Mouse (Mus musculus): ENCODE measurements around the gene Sorcs2. TPM values are rescaled to one million over a fixed set of nuclear protein-coding genes. Genes with fewer than 3 reads are reported as not detected.
"Not testable (repeated sequence)": the region's sequence is repeated elsewhere in the genome, so short reads cannot be mapped to it uniquely, and the experiment has no call there.

Sorcs2 gene
- polyA plus RNA-seq, 1 experiment from 2014 or later = 14.8 TPM

DNA sequence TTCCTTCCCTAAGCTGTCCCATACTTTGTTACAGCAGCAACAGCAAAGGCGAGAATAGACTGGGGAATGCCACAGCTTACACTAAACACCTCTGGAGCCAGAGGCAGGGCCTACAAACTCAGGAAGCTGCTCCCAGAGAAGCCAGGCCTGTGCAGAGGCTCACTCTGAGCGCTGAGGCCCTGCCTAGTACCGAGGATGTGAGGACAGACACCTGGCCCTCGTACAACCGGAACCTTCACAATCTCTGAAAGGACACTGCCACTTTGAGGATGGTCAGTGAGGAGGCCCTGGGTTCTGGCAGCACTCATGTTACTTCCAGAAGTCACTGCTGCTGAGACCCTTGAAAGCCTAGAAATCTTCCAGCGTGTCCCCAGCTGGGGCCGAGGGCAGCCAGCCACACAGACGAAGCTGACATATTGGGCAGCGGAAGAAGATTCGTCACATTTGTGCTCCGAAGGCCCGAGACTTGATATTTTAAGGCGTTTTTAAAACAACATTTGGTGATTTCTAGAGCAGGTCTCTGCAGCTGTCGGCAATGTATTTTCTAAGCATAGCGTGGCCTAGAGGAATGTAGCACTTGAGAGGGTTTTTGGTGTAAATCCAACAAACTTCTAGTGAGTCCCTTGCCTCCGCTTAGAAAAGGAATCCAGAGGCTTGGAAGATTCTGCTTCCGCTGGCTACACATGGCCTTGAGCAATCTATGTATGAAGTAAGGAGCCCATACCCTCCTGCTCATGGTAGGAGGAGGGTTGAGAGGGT is 145.0 kb downstream of the Sorcs2 start:
- no peak overlapping the region for H3K9ac ChIP-seq
- no peaks in the 10 kb centered on the region for H3K27me3 ChIP-seq
- no peaks in the 10 kb centered on the region for H3K36me3 ChIP-seq
- no peak overlapping the region for H3K4me3 ChIP-seq
- peaks cover 49% of the 10 kb centered on the region for H3K4me1 ChIP-seq
- H3K4me2 ChIP-seq = no peak overlapping the region
- H3K9me3 ChIP-seq = no peaks in the 10 kb centered on the region
- H3K27ac ChIP-seq = no peak overlapping the region
- WGBS = 76% methylated on average over 17 of the region's 17 CpGs
- ATAC-seq (ENCODE audit: insufficient number of reproducible peaks, insufficient read depth, low FRiP score, low TSS enrichment, low read depth) = no peak

DNA sequence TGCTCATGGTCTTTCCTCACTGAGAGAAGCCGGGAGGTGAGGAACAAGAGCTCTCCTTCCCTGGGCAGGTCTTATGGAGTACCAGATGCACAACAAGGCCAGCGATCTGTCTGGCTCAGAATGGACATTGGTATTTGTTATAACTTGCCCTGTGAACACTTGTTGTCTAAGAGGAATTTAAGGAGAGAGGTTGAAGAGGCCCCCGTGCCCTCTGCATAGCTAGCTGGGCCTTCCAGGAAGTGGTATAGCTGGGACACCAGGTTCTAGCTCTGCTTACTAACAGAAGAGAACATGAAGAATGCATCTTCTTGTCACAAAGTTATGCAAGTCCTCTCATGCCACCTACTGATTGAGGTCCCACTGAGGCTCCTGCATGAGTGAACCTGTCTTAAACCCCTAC is 149.9 kb downstream of the Sorcs2 start:
- 84% methylated on average over 3 of the region's 3 CpGs for WGBS
- no peak overlapping the region for H3K9ac ChIP-seq
- peaks cover 18% of the 10 kb centered on the region for H3K4me1 ChIP-seq
- no peaks in the 10 kb centered on the region for H3K9me3 ChIP-seq
- ATAC-seq (ENCODE audit: insufficient number of reproducible peaks, insufficient read depth, low FRiP score, low TSS enrichment, low read depth) = no peak
- H3K27ac ChIP-seq = no peak overlapping the region
- no peak overlapping the region for H3K4me2 ChIP-seq
- H3K27me3 ChIP-seq = no peaks in the 10 kb centered on the region
- no peak overlapping the region for H3K4me3 ChIP-seq
- H3K36me3 ChIP-seq = no peaks in the 10 kb centered on the region

DNA sequence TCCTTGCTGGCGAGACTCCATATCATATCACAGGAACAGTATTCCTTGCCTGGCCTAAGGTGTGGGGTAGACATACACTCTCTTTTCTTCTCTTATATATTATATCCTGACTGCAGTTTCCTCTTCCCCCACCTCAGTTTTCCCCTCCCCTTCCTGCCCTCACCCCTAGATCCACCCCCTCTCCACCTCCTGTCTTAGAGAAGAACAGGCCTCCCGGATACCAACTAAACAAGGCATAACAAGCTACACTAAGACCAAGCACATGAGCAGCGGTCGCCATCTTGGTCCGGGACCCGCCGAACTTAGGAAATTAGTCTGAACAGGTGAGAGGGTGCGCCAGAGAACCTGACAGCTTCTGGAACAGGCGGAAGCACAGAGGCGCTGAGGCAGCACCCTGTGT is 160.4 kb downstream of the Sorcs2 start:
- not testable (repeated sequence) for H3K4me3 ChIP-seq; H3K9ac ChIP-seq; ATAC-seq (ENCODE audit: insufficient number of reproducible peaks, insufficient read depth, low FRiP score, low TSS enrichment, low read depth); H3K9me3 ChIP-seq; H3K36me3 ChIP-seq; H3K4me2 ChIP-seq; H3K27me3 ChIP-seq; H3K4me1 ChIP-seq; H3K27ac ChIP-seq
- 93% methylated on average over 8 of the region's 10 CpGs for WGBS

DNA sequence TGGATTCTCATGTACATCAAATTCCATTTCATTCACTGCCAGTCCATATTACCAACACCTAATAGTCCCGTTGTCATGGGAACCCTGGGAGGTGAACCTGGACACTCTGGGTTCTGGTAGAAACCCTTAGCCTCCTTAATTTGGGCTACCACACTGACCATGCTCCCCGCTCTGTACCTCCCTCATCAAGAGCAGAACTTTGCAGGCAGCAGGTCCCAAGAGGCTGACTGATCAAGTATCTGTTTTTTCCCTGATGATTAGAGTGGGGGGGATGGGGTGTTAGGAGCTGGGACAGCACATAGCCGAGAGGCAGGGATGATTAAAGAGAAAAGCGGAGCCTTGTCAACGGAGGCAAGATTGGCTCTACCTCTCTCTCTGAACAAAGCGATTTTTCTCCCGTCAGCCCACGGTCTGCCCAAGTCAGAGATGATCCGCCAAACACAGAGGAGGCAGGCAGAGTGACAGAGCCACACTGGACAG is 167.6 kb downstream of the Sorcs2 start:
- Histone ChIP-seq H3K36me3 (no peaks in the 10 kb centered on the region), H3K9ac (no peak overlapping the region), H3K4me2 (no peak overlapping the region), H3K27ac (no peak overlapping the region), H3K27me3 (no peaks in the 10 kb centered on the region), H3K4me1 (peaks cover 25% of the 10 kb centered on the region), H3K9me3 (no peaks in the 10 kb centered on the region), H3K4me3 (no peak overlapping the region)
- ATAC-seq (ENCODE audit: insufficient number of reproducible peaks, insufficient read depth, low FRiP score, low TSS enrichment, low read depth) = no peak
- WGBS = 55% methylated on average over 9 of the region's 9 CpGs

DNA sequence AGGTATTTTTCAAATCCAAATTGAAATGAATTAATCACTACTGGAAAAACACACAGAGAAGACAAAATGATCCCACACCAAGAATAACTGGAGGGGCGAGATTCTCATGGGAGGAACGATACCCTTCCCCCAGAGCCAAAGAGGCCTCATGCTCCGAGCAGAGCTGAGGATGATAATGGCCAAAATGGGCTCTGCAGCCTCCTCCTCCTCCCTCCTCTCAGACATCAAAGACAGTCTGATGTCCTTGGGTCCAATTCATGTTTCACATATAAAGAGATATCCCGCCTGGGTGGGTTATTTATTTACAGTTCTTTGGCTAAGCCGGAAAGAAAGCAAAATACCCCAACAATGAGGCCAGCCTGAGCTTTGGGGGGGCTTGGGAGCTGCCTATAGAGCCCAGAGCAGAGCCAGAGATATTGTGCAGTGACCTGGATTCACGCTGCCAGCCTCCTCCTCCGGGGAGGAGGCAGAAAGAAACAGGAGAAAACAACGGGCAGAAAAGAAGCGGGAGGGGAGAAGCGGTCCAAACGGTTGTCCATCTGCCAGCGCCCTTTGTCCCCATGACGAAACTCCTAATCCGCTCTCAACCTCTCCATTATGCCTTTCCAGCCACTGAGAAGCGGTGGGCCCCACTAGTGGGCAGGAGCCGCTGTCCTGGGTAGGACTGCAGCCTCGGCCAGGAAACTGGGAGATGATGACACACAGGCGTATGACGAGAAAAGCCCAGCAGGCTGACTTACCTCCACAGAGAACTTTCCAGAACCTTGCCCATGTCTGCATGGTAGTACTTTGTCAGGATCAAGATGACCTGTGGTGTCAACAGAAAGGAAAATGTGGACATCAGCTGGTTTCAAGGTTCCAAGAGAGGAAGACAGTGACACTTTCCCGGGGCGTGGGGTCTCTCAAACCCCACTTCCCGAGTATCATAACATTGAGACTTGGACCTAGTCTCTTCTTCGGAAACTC is 169.3 kb downstream of the Sorcs2 start:
- Histone ChIP-seq H3K4me2 (no peak overlapping the region), H3K27me3 (no peaks in the 10 kb centered on the region), H3K9ac (no peak overlapping the region), H3K27ac (no peak overlapping the region), H3K4me3 (no peak overlapping the region), H3K4me1 (peaks cover 27% of the 10 kb centered on the region), H3K36me3 (no peaks in the 10 kb centered on the region), H3K9me3 (no peaks in the 10 kb centered on the region)
- no peak for ATAC-seq (ENCODE audit: insufficient number of reproducible peaks, insufficient read depth, low FRiP score, low TSS enrichment, low read depth)
- WGBS = 73% methylated on average over 23 of the region's 23 CpGs

DNA sequence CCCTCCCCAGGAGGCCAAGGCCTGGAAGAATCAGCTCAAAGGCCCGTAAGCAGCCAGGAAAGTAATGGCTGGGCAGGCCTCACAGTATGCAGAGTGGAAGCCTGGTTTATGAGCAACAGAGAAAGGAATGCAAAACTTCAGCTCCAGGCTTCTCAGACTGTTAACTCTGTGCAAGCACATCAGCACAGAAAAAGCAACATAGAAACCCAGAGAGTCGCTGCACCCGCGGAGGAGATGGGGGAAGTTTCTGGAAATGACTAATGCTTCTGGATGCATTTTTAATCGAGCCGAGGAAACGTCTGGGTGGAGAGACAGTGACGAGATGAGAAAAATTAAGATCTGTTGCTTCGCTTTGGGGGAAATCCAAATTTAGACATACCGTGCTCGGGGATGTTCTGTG is 171.6 kb downstream of the Sorcs2 start:
- Histone ChIP-seq H3K27me3 (no peaks in the 10 kb centered on the region), H3K4me1 (peaks cover 27% of the 10 kb centered on the region), H3K36me3 (no peaks in the 10 kb centered on the region), H3K4me3 (no peak overlapping the region), H3K9me3 (no peaks in the 10 kb centered on the region), H3K9ac (0 out of 2 replicates have a peak overlapping the region, but pooled peaks have one; percentile 49), H3K27ac (peak overlapping the region; percentile 89), H3K4me2 (no peak overlapping the region)
- ATAC-seq (ENCODE audit: insufficient number of reproducible peaks, insufficient read depth, low FRiP score, low TSS enrichment, low read depth) = no peak
- 42% methylated on average over 11 of the region's 11 CpGs for WGBS

DNA sequence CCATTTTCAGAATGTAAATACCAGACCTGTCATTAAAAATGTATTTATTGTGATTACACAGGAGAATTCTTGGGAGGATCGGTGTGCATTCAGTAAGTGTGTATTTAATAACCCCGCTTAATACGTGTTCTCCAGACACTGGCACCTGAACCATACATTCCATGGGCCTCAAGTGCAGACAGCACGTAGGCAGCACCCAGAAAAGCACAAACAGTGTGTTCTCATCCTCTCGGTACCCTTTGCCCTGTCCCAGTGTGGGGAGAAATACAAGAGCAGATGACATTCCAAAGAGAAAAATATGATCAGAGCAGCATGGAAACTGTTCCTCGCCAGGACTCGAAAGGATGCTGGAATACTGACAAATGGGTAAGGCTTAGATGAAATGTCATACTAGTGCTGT is 172.1 kb downstream of the Sorcs2 start:
- Histone ChIP-seq H3K27me3 (no peaks in the 10 kb centered on the region), H3K36me3 (no peaks in the 10 kb centered on the region), H3K4me2 (no peak overlapping the region), H3K4me3 (no peak overlapping the region), H3K4me1 (peaks cover 27% of the 10 kb centered on the region), H3K9me3 (no peaks in the 10 kb centered on the region), H3K9ac (0 out of 2 replicates have a peak overlapping the region, but pooled peaks have one; percentile 49), H3K27ac (peak overlapping the region; percentile 89)
- ATAC-seq (ENCODE audit: insufficient number of reproducible peaks, insufficient read depth, low FRiP score, low TSS enrichment, low read depth) = no peak
- WGBS = 55% methylated on average over 7 of the region's 7 CpGs

DNA sequence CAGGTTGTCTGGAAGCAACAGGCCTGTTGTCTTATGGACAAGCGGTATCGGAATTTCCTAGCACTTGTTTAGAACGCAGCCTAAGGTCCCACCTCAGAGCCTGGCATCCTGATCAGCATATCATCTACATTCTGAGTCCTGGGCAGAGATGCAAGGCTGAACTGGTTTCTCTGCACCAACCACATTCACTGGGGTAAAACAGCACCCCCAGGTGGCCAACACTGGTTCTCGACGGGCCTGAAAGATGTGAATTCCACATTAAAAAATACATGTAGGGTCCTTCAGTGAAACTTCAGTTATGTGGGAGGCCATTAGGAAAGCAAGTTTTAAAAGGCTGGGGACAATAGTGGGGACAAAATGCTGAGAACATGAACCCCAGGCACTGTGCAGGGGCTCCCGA is 174.2 kb downstream of the Sorcs2 start:
- Histone ChIP-seq H3K27me3 (no peaks in the 10 kb centered on the region), H3K36me3 (no peaks in the 10 kb centered on the region), H3K4me3 (no peak overlapping the region), H3K9ac (no peak overlapping the region), H3K4me2 (no peak overlapping the region), H3K4me1 (peaks cover 23% of the 10 kb centered on the region), H3K9me3 (no peaks in the 10 kb centered on the region), H3K27ac (no peak overlapping the region)
- 61% methylated on average over 6 of the region's 6 CpGs for WGBS
- no peak for ATAC-seq (ENCODE audit: insufficient number of reproducible peaks, insufficient read depth, low FRiP score, low TSS enrichment, low read depth)

DNA sequence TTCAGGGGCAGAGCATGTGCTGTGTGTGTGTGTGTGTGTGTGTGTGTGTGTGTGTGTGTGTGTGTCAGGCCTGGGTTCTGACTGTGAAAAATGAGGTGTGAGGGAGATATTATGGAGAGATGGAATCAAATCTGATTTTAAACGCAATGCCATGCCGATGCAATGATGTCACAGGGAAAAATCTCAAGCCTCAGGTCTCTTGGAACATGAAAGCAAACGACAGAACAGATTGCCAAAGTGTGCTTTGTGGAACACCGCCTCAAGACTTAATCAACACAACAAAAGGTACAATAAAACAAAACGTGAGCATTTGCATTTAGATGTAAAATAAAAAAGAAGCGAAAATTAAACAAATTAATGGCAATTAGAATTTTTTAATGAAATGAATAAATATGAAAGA is 177.3 kb downstream of the Sorcs2 start:
- H3K27ac ChIP-seq = no peak overlapping the region
- H3K9ac ChIP-seq = no peak overlapping the region
- H3K4me3 ChIP-seq = no peak overlapping the region
- WGBS = 71% methylated on average over 6 of the region's 6 CpGs
- no peaks in the 10 kb centered on the region for H3K27me3 ChIP-seq
- no peak overlapping the region for H3K4me2 ChIP-seq
- no peaks in the 10 kb centered on the region for H3K36me3 ChIP-seq
- H3K4me1 ChIP-seq = peaks cover 5% of the 10 kb centered on the region
- no peaks in the 10 kb centered on the region for H3K9me3 ChIP-seq
- ATAC-seq (ENCODE audit: insufficient number of reproducible peaks, insufficient read depth, low FRiP score, low TSS enrichment, low read depth) = no peak

DNA sequence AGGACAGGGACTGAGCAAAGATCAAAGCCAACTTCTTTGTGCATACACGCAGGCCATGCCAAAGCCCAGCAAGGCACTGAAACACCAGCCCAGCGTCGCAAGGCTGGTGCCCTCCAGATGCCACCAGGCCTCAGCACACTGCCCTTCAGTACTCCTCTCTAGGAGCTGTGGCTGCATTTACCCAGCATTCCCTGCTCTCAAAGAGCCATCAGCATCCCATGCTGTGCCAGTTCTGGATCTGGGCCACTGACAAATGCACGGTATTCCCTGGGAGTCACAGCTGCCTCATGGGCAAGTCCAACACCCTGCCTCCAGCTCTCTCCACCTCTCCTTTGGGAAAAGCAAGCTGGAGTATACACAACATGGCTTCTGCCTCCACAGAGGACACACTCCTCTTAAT is 177.8 kb downstream of the Sorcs2 start:
- no peaks in the 10 kb centered on the region for H3K9me3 ChIP-seq
- H3K9ac ChIP-seq = no peak overlapping the region
- no peak for ATAC-seq (ENCODE audit: insufficient number of reproducible peaks, insufficient read depth, low FRiP score, low TSS enrichment, low read depth)
- no peaks in the 10 kb centered on the region for H3K4me1 ChIP-seq
- H3K4me3 ChIP-seq = no peak overlapping the region
- H3K27ac ChIP-seq = no peak overlapping the region
- 77% methylated on average over 4 of the region's 4 CpGs for WGBS
- no peak overlapping the region for H3K4me2 ChIP-seq
- H3K36me3 ChIP-seq = no peaks in the 10 kb centered on the region
- H3K27me3 ChIP-seq = no peaks in the 10 kb centered on the region

DNA sequence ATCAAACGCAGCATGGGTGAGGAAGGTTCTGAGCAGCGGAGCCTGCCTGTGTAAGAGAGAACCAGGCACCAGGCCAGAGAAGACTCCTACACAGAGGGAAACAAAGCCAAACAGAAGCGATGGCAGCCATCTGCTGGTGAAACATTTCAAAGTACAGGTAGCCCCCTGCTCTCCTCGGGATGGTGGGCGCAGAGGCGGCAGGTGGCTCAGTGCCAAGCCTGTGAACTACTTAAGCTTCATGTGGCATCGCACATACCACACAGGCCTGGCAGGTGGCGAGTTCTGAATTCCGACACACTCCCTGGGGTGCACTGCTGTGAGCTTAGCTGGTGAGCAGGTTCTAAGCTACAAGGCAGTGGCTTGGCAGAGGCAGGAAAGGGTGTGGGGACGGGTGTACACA is 184.6 kb downstream of the Sorcs2 start:
- ATAC-seq (ENCODE audit: insufficient number of reproducible peaks, insufficient read depth, low FRiP score, low TSS enrichment, low read depth) = no peak
- 80% methylated on average over 10 of the region's 10 CpGs for WGBS

More for the DNA sequence above, 184.6 kb downstream of the Sorcs2 start:
- Histone ChIP-seq H3K27me3 (no peaks in the 10 kb centered on the region), H3K27ac (no peak overlapping the region), H3K9me3 (peaks cover 8% of the 10 kb centered on the region; the same call in 1 of the 2 replicates), H3K4me2 (no peak overlapping the region), H3K4me1 (0 out of 2 replicates have a peak, but pooled peaks cover 1% of the 10 kb centered on the region), H3K4me3 (no peak overlapping the region), H3K9ac (no peak overlapping the region), H3K36me3 (no peaks in the 10 kb centered on the region)

Data from embryonic facial prominence, embryonic 13.5 days (tissue).